Mouse (Mus musculus) CH12.LX (cell line): ENCODE results near the gene Socs7. TPM values are rescaled to one million over a fixed set of nuclear protein-coding genes. Genes with fewer than 3 reads are reported as not detected.
A peak's percentile ranks its signal among the peaks of the same experiment; 100 is the strongest.

ENCODE experiments used
- DNase-seq: peaks from one replicate; pipeline ENCODE4 v3.0.0-alpha.2; 2013; ENCODE audit errors: extremely low read depth
- H3K27ac ChIP-seq: 2 replicates; pipeline ENCODE4 v1.5.1; 2012; ENCODE audit warnings: low read depth, mild to moderate bottlenecking, control low read depth, moderate library complexity; ENCODE audit not compliant: insufficient read depth
- H3K27me3 ChIP-seq: replicated peaks from 2 replicates; pipeline ENCODE3; 2012; ENCODE audit warnings: inconsistent platforms
- H3K36me3 ChIP-seq, 2 experiments: replicated peaks in 1 of 2; 2 replicates each; pipeline versions ENCODE3 to v1.6.1; 2012; ENCODE audit warnings: inconsistent platforms in 1 of 2, low read length in 1 of 2, mild to moderate bottlenecking in 1 of 2, mixed read lengths in 1 of 2, moderate library complexity in 1 of 2; ENCODE audit not compliant: control insufficient read depth in 1 of 2, insufficient read depth in 1 of 2
- H3K4me1 ChIP-seq, 2 experiments: 2 replicates each; pipeline ENCODE4 v1.6.1; 2012; ENCODE audit warnings: inconsistent platforms in 1 of 2, moderate library complexity in 1 of 2; ENCODE audit not compliant: insufficient read depth in 2 of 2, control insufficient read depth in 1 of 2
- H3K4me2 ChIP-seq: 2 replicates; pipeline ENCODE4 v1.6.1; 2012; ENCODE audit warnings: low read depth, mild to moderate bottlenecking, control low read depth; ENCODE audit not compliant: poor library complexity, insufficient read depth, severe bottlenecking
- H3K4me3 ChIP-seq, 3 experiments: fragments of 150-350 bp in 1 of 3; sonication (generic) in 1 of 3; replicated peaks in 1 of 3; 2 replicates each; pipeline versions ENCODE3 to v1.5.1; 2011 to 2012; ENCODE audit warnings: low read depth in 2 of 3, low read length in 2 of 3, mild to moderate bottlenecking in 2 of 3, moderate library complexity in 2 of 3, control low read depth in 1 of 3, improper control_type of control experiment in 1 of 3, inconsistent platforms in 1 of 3, mixed read lengths in 1 of 3; ENCODE audit not compliant: poor library complexity in 1 of 3
- H3K79me2 ChIP-seq: replicated peaks from 2 replicates; pipeline ENCODE4 v1.6.1; 2012; ENCODE audit warnings: mild to moderate bottlenecking, moderate library complexity; ENCODE audit not compliant: control insufficient read depth, poor library complexity, insufficient read depth, severe bottlenecking; ENCODE audit errors: extremely low read depth
- H3K9ac ChIP-seq: 2 replicates; pipeline ENCODE4 v1.6.1; 2012; ENCODE audit warnings: low read depth, mild to moderate bottlenecking, control low read depth, moderate library complexity; ENCODE audit not compliant: insufficient read depth
- H3K9me3 ChIP-seq: replicated peaks from 2 replicates; pipeline ENCODE3; 2012; ENCODE audit warnings: low read length, inconsistent platforms, mixed read lengths
- BHLHE40 ChIP-seq: IDR thresholded peaks from 2 replicates; pipeline ENCODE4 v1.6.1; 2011; ENCODE audit warnings: mild to moderate bottlenecking, low read depth, low read length, improper control_type of control experiment
- CHD2 ChIP-seq: IDR thresholded peaks from 2 replicates; pipeline ENCODE4 v1.6.1; 2011; ENCODE audit warnings: low read length, improper control_type of control experiment
- ELF1 ChIP-seq: IDR thresholded peaks from 2 replicates; pipeline ENCODE4 v1.6.1; 2014; ENCODE audit warnings: low read depth, mild to moderate bottlenecking, inconsistent platforms, low read length, improper control_type of control experiment
- HCFC1 ChIP-seq: IDR thresholded peaks from 2 replicates; pipeline ENCODE4 v1.6.1; 2012; ENCODE audit warnings: low read depth, mild to moderate bottlenecking, inconsistent platforms, low read length, improper control_type of control experiment
- IRF4 ChIP-seq: IDR thresholded peaks from 2 replicates; pipeline ENCODE4 v1.6.1; 2014; ENCODE audit warnings: low read depth, mild to moderate bottlenecking, inconsistent platforms, low read length, improper control_type of control experiment
- JUN ChIP-seq: IDR thresholded peaks from 2 replicates; pipeline ENCODE4 v1.6.1; 2011; ENCODE audit warnings: low read depth, mild to moderate bottlenecking, low read length, improper control_type of control experiment, moderate library complexity; ENCODE audit not compliant: insufficient read depth
- MAFK ChIP-seq: IDR thresholded peaks from 2 replicates; pipeline ENCODE4 v1.6.1; 2011; ENCODE audit warnings: low read length, improper control_type of control experiment; ENCODE audit not compliant: insufficient replicate concordance
- MAX ChIP-seq: IDR thresholded peaks from 2 replicates; pipeline ENCODE4 v1.6.1; 2011; ENCODE audit warnings: low read length, improper control_type of control experiment
- MAZ ChIP-seq: IDR thresholded peaks from 2 replicates; pipeline ENCODE4 v1.6.1; 2012; ENCODE audit warnings: low read depth, mild to moderate bottlenecking, inconsistent platforms, low read length, improper control_type of control experiment, moderate library complexity
- MYC ChIP-seq: IDR thresholded peaks from 2 replicates; pipeline ENCODE4 v1.6.1; 2011; ENCODE audit warnings: low read depth, mild to moderate bottlenecking, improper control_type of control experiment, low read length
- NELFE ChIP-seq: IDR thresholded peaks from 2 replicates; pipeline ENCODE4 v1.6.1; 2011; ENCODE audit warnings: low read depth, low read length, improper control_type of control experiment
- PAX5 ChIP-seq: IDR thresholded peaks from 2 replicates; pipeline ENCODE4 v1.6.1; 2012; ENCODE audit warnings: low read length, inconsistent platforms, mixed read lengths
- RAD21 ChIP-seq: IDR thresholded peaks from 2 replicates; pipeline ENCODE4 v1.6.1; 2011; ENCODE audit warnings: low read depth, mild to moderate bottlenecking, low read length, improper control_type of control experiment, moderate library complexity
- SIN3A ChIP-seq: IDR thresholded peaks from 2 replicates; pipeline ENCODE4 v1.6.1; 2012; ENCODE audit warnings: low read length, improper control_type of control experiment, inconsistent platforms
- TBP ChIP-seq: conservative IDR thresholded peaks from 2 replicates; pipeline ENCODE4 v1.6.1; 2011; ENCODE audit warnings: low read depth, low read length, improper control_type of control experiment
- TCF12 ChIP-seq: IDR thresholded peaks from 2 replicates; pipeline ENCODE4 v1.6.1; 2014; ENCODE audit warnings: low read depth, mild to moderate bottlenecking, inconsistent platforms, low read length, improper control_type of control experiment
- USF1 ChIP-seq: IDR thresholded peaks from 2 replicates; pipeline ENCODE4 v1.6.1; 2014; ENCODE audit warnings: low read depth, mild to moderate bottlenecking, inconsistent platforms, low read length, improper control_type of control experiment
- USF2 ChIP-seq: conservative IDR thresholded peaks from 2 replicates; pipeline ENCODE4 v1.6.1; 2011; ENCODE audit warnings: low read depth, low read length, improper control_type of control experiment
- dilution Hi-C: fragments of 300-500 bp; cut with MboI; formaldehyde crosslinking; loops from 2 replicates; pipeline ENCODE4 v1.14.3; 2020; ENCODE audit warnings: low sequenced_read_pairs; ENCODE audit not compliant: extremely low pct_unique_long_range_greater_than_20kb, extremely low pct_ligation_motif_present
- in situ Hi-C: fragments of 300-500 bp; cut with MboI; formaldehyde crosslinking; loops from 3 replicates; pipeline ENCODE4 v1.14.3; 2019; ENCODE audit warnings: low sequenced_read_pairs, low pct_ligation_motif_present, low pct_unique_long_range_greater_than_20kb, mixed read lengths
- polyA plus RNA-seq: library from polyadenylated mRNA; unstranded; fragments of >175 nt; gene quantifications from 2 replicates; pipeline ENCODE4 v1.2.1, GENCODE M21; 2012; ENCODE audit warnings: low read depth; ENCODE audit not compliant: insufficient read length
- total RNA-seq, 2 experiments: library from RNA; depleted of rRNA; stranded (reverse); fragments of 300-350 nt in 1 of 2; fragments of >200 nt in 1 of 2; gene quantifications; 2 replicates each; pipeline ENCODE4 v1.2.3; 2012 to 2014

The Socs7 gene
- total and polyA plus RNA-seq, 3 experiments = 11.9 to 17.4 (median 15.1) TPM

DNA sequence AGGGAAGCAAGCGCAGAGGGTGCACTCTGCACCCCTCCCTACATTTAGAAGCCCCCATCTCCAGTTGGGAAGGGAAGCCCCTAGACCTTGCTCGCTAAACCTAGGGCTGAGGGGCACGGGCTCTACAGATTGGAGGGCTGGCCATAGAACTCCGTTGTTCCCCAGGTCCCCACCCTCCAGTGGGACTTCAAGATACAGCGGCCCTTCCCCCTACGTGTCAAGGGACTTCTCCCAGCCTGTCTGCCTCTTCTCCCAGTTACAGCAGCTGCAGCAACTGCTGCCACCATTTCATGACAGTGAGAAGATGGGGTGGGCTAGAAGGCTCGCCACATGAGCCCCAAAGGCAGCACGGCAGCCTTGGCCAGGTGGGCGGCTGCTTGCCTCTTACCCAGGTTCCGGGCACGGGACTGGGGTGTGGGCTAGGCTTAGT lies 42.4 kb downstream of the Socs7 start:
- in situ Hi-C loops (loop anchor here (5.0 kb wide), 1 partner anchor 63 kb away; no protein-coding TSS in a partner anchor), dilution Hi-C loops (no loop called here)
- Histone ChIP-seq H3K4me1 (peaks cover 28 to 68% of the 10 kb centered on the region in 2 experiments), H3K4me3 (peak overlapping the region; percentile 25 to 56 (median 37)), H3K27me3 (peaks cover 41% of the 10 kb centered on the region), H3K27ac (no peak overlapping the region), H3K9ac (peak overlapping the region; percentile 14; the same call in 1 of the 2 replicates), H3K4me2 (peak overlapping the region; percentile 79), H3K9me3 (no peaks in the 10 kb centered on the region), H3K36me3 (no peaks in the 10 kb centered on the region), H3K79me2 (no peaks in the 10 kb centered on the region)
- no peak for TF ChIP-seq NELFE
- no peak for TF ChIP-seq USF2
- TF ChIP-seq RAD21 = no peak
- no peak for TF ChIP-seq HCFC1
- TF ChIP-seq TBP = no peak
- no peak for TF ChIP-seq IRF4
- no peak for TF ChIP-seq MYC
- no peak for TF ChIP-seq MAFK
- no peak; the same call in 1 of the 2 replicates for TF ChIP-seq CHD2
- TF ChIP-seq BHLHE40 = no peak
- TF ChIP-seq USF1 = no peak
- TF ChIP-seq PAX5 = no peak
- TF ChIP-seq SIN3A = no peak
- no peak for TF ChIP-seq ELF1
- no peak for TF ChIP-seq MAZ
- no peak for DNase-seq

DNA sequence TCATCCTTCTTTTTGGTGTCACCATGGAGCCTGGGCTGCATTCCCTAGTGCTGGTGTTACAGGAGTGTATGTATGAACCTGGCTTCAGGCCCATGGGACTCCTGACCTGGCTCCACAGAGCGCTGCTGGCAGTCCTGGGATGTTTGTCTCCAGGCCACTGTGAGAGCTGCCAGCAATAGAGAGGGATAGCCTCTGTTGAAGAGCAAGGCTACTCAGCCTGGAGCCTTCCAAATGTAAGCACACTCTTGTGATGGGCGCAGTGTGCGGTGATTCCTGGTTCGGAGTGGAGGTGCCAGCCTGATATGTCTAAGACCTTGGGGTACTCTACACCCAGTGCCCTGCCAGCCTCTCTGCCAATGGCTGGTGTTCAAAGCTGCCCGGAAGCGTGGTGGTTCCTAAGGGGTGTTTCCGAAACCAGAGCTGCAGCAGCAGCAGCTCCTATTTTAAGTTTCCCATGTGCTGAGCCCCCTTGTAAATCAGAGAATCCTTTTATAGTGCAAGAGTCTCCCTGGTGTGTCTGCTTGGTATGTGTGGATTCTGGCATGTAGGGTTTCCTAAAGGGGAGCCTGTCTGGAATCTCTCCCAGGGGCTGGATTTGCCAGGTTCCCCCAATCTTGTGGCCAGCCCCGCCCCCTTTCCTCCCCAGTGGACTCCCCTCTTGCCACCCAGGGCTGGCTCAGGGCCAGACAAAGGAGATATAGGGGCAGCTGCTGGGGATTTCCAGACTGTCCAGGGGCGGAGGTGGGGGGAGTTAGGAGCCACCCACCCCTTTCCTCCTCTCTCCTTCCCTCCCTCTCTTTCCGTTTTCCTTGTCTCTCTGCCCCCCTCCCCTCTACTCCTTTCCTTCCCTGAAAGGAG lies 44.0 kb downstream of the Socs7 start:
- TF ChIP-seq JUN (no peak), TCF12 (no peak), MYC (no peak), MAX (no peak), RAD21 (no peak), USF2 (no peak), MAZ (0 out of 2 replicates have a peak, but pooled peaks have one; percentile 25)
- dilution Hi-C loops = no loop called here
- Histone ChIP-seq H3K9ac (no peak overlapping the region), H3K27ac (no peak overlapping the region), H3K4me3 (no peak overlapping the region), H3K4me2 (no peak overlapping the region), H3K9me3 (no peaks in the 10 kb centered on the region), H3K79me2 (no peaks in the 10 kb centered on the region), H3K4me1 (peaks cover 24 to 62% of the 10 kb centered on the region in 2 experiments), H3K36me3 (no peaks in the 10 kb centered on the region), H3K27me3 (peaks cover 41% of the 10 kb centered on the region)
- in situ Hi-C loops = loop anchor here (5.0 kb wide), 1 partner anchor 61 kb away; no protein-coding TSS in a partner anchor
- no peak for DNase-seq
